Mouse (Mus musculus) brain, embryonic 14.5 days (tissue): Measurements from ENCODE around the gene Svbp.

ENCODE experiments used
- CTCF ChIP-seq: fragments of 200-500 bp; IDR thresholded peaks from 2 replicates; pipeline ENCODE4 v1.5.1; 2012; ENCODE audit warnings: inconsistent platforms, mild to moderate bottlenecking, moderate library complexity, borderline replicate concordance; ENCODE audit not compliant: insufficient read depth, insufficient read length; ENCODE audit errors: extremely low read depth
- POLR2A ChIP-seq: fragments of 200-500 bp; IDR thresholded peaks from 2 replicates; pipeline ENCODE4 v1.6.1; 2012; ENCODE audit warnings: mild to moderate bottlenecking, inconsistent platforms, borderline replicate concordance; ENCODE audit not compliant: poor library complexity, insufficient read depth, insufficient read length, severe bottlenecking; ENCODE audit errors: extremely low read depth

GRCm38 (mm10) chr4:119167068-119167467, 28.0 kb upstream of the Svbp start:
- no peak for TF ChIP-seq POLR2A
- no peak for TF ChIP-seq CTCF
